ENCODE assay signal across 12 mouse cellular contexts in the genomic region with DNA sequence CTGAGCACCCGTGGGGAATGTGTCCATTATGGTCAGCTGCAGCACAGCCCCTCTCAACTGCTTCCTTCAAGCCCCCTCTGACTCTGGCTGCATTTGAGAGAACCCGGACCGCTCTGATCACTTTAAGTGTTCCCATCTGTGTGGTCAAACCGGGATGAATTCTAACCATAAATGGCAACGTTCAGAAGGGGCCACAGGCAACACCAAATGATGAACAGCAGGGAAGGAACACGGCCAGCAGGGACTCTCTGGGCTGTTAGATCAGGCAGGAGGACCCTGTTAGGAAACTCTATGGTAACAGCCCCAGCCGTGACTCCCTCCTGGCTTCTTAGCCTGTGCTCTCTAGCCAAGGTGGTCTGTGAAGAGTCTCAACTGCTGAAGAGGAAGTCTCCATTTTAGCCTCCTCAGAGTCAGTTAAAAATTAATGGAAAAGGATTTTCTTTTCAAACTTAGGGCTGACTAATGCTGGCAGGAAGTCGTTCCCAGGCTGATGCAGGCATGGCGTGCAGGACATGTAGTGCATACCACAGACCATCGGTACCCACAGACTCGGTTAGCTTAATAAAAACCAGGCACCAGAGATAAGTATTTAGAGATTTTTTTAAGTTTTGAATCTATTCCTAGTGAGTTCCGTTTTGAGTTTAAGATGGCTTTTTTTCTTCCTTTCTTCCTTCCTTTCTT. TPM values are rescaled to one million over a fixed set of nuclear protein-coding genes. Genes with fewer than 3 reads are reported as not detected.
A peak's percentile ranks its signal among the peaks of the same experiment; 100 is the strongest.
DNase-seq lines count a peak whose midpoint lies in the region; ATAC-seq and TF ChIP-seq lines count a peak whose summit lies in the region.
"Had no signal": no experiment of that assay in that cellular context is flagged by ENCODE, and none has a peak within 500 bp of the region (broad histone marks: within the 10 kb centered on the region; RNA-seq: fewer than 3 reads in every experiment).

No protein-coding gene starts in this region.

- 53% methylated on average over 12 of the region's 12 CpGs for WGBS in liver, embryonic 11.5 days
- WGBS in liver, postnatal 0 days (ENCODE audit: insufficient replicate concordance): 52% methylated on average over 12 of the region's 12 CpGs
- WGBS in lung, adult 2 months: 46% methylated on average over 12 of the region's 12 CpGs
- WGBS in stomach, postnatal 0 days: 31% methylated on average over 12 of the region's 12 CpGs

- no peak for DNase-seq in liver, embryonic 11.5 days (ENCODE audit: low spot score)
- no peak for DNase-seq in liver, postnatal 0 days
- DNase-seq in lung, adult 2 months: peak; percentile 17
- DNase-seq in stomach, postnatal 0 days (ENCODE audit: low spot score): peak; percentile 25
- no peak for DNase-seq in cerebellum, adult 11-12 months
- DNase-seq in yolk sac, embryonic 10.5 days (ENCODE audit: low spot score): no peak
- DNase-seq: cerebellum, adult 18-20 months; right cerebral cortex, postnatal 25 days; thymus, postnatal 25 days had no signal

- no peaks in the 10 kb centered on the region for H3K36me3 ChIP-seq in liver, embryonic 11.5 days (ENCODE audit: control insufficient read depth, insufficient read depth, low read length)
- H3K36me3 ChIP-seq in liver, postnatal 0 days (replicated peaks; ENCODE audit: insufficient read depth, low read length): no peaks in the 10 kb centered on the region
- H3K36me3 ChIP-seq in stomach, postnatal 0 days (ENCODE audit: control insufficient read depth, insufficient read depth, low read length): no peaks in the 10 kb centered on the region
- H3K36me3 ChIP-seq: forebrain, embryonic 12.5 days; neural tube, embryonic 13.5 days had no signal

- H3K27me3 ChIP-seq in liver, embryonic 11.5 days (replicated peaks; ENCODE audit: control insufficient read depth, insufficient read depth, low read length): no peaks in the 10 kb centered on the region
- no peaks in the 10 kb centered on the region for H3K27me3 ChIP-seq in liver, postnatal 0 days (ENCODE audit: insufficient read depth, low read length)
- H3K27me3 ChIP-seq in stomach, postnatal 0 days (ENCODE audit: control insufficient read depth, insufficient read depth, low read length): no peaks in the 10 kb centered on the region
- H3K27me3 ChIP-seq: forebrain, embryonic 12.5 days; neural tube, embryonic 13.5 days had no signal

- no peak overlapping the region for H3K9ac ChIP-seq in liver, embryonic 11.5 days (ENCODE audit: low read depth, low read length)
- H3K9ac ChIP-seq in liver, postnatal 0 days (replicated peaks): no peak overlapping the region
- no peak overlapping the region for H3K9ac ChIP-seq in stomach, postnatal 0 days (ENCODE audit: low read length)
- H3K9ac ChIP-seq: forebrain, embryonic 12.5 days; neural tube, embryonic 13.5 days had no signal

- no peak for TF ChIP-seq EP300 in liver, postnatal 0 days (IDR thresholded peaks at IDR 0.05; ENCODE audit: low read depth)
- no peak for TF ChIP-seq EP300 in stomach, postnatal 0 days (optimal IDR thresholded peaks at IDR 0.05)

- H3K4me2 ChIP-seq in liver, embryonic 11.5 days: no peak overlapping the region
- H3K4me2 ChIP-seq in liver, postnatal 0 days (ENCODE audit: low read depth, low read length): no peak overlapping the region
- H3K4me2 ChIP-seq in stomach, postnatal 0 days (replicated peaks; ENCODE audit: low read depth): no peak overlapping the region
- H3K4me2 ChIP-seq: forebrain, embryonic 12.5 days; neural tube, embryonic 13.5 days had no signal

- ATAC-seq in liver, embryonic 11.5 days (replicated peaks; ENCODE audit: low FRiP score): no peak
- no peak for ATAC-seq in liver, postnatal 0 days
- ATAC-seq in stomach, postnatal 0 days (ENCODE audit: low FRiP score, low TSS enrichment): peak; percentile 77; the same call in 1 of the 2 replicates

- no peaks in the 10 kb centered on the region for H3K4me1 ChIP-seq in liver, embryonic 11.5 days (replicated peaks; ENCODE audit: control insufficient read depth, insufficient read depth, low read length)
- H3K4me1 ChIP-seq in liver, postnatal 0 days (ENCODE audit: insufficient read depth): no peaks in the 10 kb centered on the region
- H3K4me1 ChIP-seq in embryonic fibroblast, embryonic 13.5 days (ENCODE audit: control insufficient read depth, insufficient read depth, low read length): peaks cover 20% of the 10 kb centered on the region
- H3K4me1 ChIP-seq in lung, adult 2 months (ENCODE audit: control insufficient read depth, insufficient read depth, low read length): no peaks in the 10 kb centered on the region
- no peaks in the 10 kb centered on the region for H3K4me1 ChIP-seq in stomach, postnatal 0 days (replicated peaks; ENCODE audit: control insufficient read depth, insufficient read depth)
- H3K4me1 ChIP-seq: forebrain, embryonic 12.5 days; neural tube, embryonic 13.5 days had no signal

- H3K4me3 ChIP-seq in liver, embryonic 11.5 days (ENCODE audit: low read depth, low read length): no peak overlapping the region
- no peak overlapping the region for H3K4me3 ChIP-seq in liver, postnatal 0 days (ENCODE audit: low read depth, low read length)
- no peak overlapping the region for H3K4me3 ChIP-seq in embryonic fibroblast, embryonic 13.5 days (ENCODE audit: insufficient read depth, low read length)
- H3K4me3 ChIP-seq in lung, adult 2 months (replicated peaks; ENCODE audit: extremely low read depth, low read depth, low read length): no peak overlapping the region
- no peak overlapping the region for H3K4me3 ChIP-seq in stomach, postnatal 0 days (ENCODE audit: low read depth, low read length)
- H3K4me3 ChIP-seq: forebrain, embryonic 12.5 days; neural tube, embryonic 13.5 days had no signal

- TF ChIP-seq CTCF in liver, postnatal 0 days (IDR thresholded peaks at IDR 0.05; ENCODE audit: low read depth): no peak
- no peak for TF ChIP-seq CTCF in embryonic fibroblast, embryonic 13.5 days (IDR thresholded peaks at IDR 0.05; ENCODE audit: borderline replicate concordance, insufficient read depth, low read length)
- TF ChIP-seq CTCF in lung, adult 2 months (IDR thresholded peaks at IDR 0.05; ENCODE audit: insufficient read depth, low read length): no peak
- 0 out of 2 replicates have a peak, but pooled peaks have one; percentile 21 for TF ChIP-seq CTCF in stomach, postnatal 0 days (IDR thresholded peaks at IDR 0.05; ENCODE audit: low read depth)

- TF ChIP-seq POLR2A in embryonic fibroblast, embryonic 13.5 days (IDR thresholded peaks at IDR 0.05; ENCODE audit: low read depth, low read length): peak; percentile 9; the same call in 1 of the 2 replicates
- TF ChIP-seq POLR2A in lung, adult 2 months (IDR thresholded peaks at IDR 0.05; ENCODE audit: borderline replicate concordance, extremely low read depth, low read depth, low read length): no peak

- peak overlapping the region; percentile 48; the same call in 1 of the 2 replicates for H3K27ac ChIP-seq in liver, embryonic 11.5 days (ENCODE audit: low read depth, low read length)
- H3K27ac ChIP-seq in liver, postnatal 0 days (ENCODE audit: low read depth): no peak overlapping the region
- H3K27ac ChIP-seq in embryonic fibroblast, embryonic 13.5 days (ENCODE audit: insufficient read depth, low read length): peak overlapping the region; percentile 98
- peak overlapping the region; percentile 90 for H3K27ac ChIP-seq in stomach, postnatal 0 days (replicated peaks)
- H3K27ac ChIP-seq: forebrain, embryonic 12.5 days; neural tube, embryonic 13.5 days had no signal

- H3K9me3 ChIP-seq in liver, embryonic 11.5 days (ENCODE audit: control insufficient read depth, low read length): no peaks in the 10 kb centered on the region
- no peaks in the 10 kb centered on the region for H3K9me3 ChIP-seq in liver, postnatal 0 days (ENCODE audit: low read length)
- no peaks in the 10 kb centered on the region for H3K9me3 ChIP-seq in stomach, postnatal 0 days (ENCODE audit: control insufficient read depth, low read length)
- H3K9me3 ChIP-seq: forebrain, embryonic 12.5 days; neural tube, embryonic 13.5 days had no signal

RNA-seq across cellular contexts. Expression of gene Col6a2, which starts 27.4 kb away (rescaled TPM):
- polyA plus RNA-seq in liver, embryonic 11.5 days (2014; fragmentation: Nextera tagmentation; extraction: Ambion mirVana): 16.1 and 18.2 TPM in 2 replicates
- polyA plus RNA-seq in liver, postnatal 0 days (2015; fragmentation: Nextera tagmentation; extraction: Ambion mirVana): 5.9 and 6.2 TPM in 2 replicates
- polyA plus RNA-seq in embryonic fibroblast, embryonic 13.5 days (2011; ENCODE audit: insufficient read length, low read depth, missing spikeins): 476 and 628 TPM in 2 replicates
- 173 and 175 TPM in 2 replicates for polyA plus RNA-seq in lung, adult 2 months (2012; rRNA removed)
- polyA plus RNA-seq in stomach, postnatal 0 days (2015; fragmentation: Nextera tagmentation; extraction: Ambion mirVana): 145 TPM in 2 replicates

Comparison
In these comparisons a context has a peak if more than half of its experiments do, and no peak if none do; other contexts are left out.
1. DNase-seq: peak in lung, adult 2 months (single experiment) and stomach, postnatal 0 days (single experiment); none in liver, embryonic 11.5 days (single experiment), liver, postnatal 0 days (single experiment), cerebellum, adult 11-12 months (single experiment) and yolk sac, embryonic 10.5 days (single experiment).